Mouse (Mus musculus) erythroblast, adult 5-6 weeks (primary cell): ENCODE results near the gene Cep135. TPM values are rescaled to one million over a fixed set of nuclear protein-coding genes. Genes with fewer than 3 reads are reported as not detected.

Experiments
- ATAC-seq: replicated peaks from 2 replicates; pipeline ENCODE4 v1.8.0; 2016; ENCODE audit warnings: moderate number of reproducible peaks, mild to moderate bottlenecking, moderate TSS enrichment, inconsistent platforms; ENCODE audit not compliant: poor library complexity, low FRiP score, severe bottlenecking
- total RNA-seq, 2 experiments: library from RNA; stranded (forward) in 1 of 2; stranded (reverse) in 1 of 2; fragments of 150-400 nt in 1 of 2; fragments of 200-764, 138-1000 nt in 1 of 2; gene quantifications; 2 replicates each; pipeline versions ENCODE4 v1.2.3 to v1.2.4; 2015 to 2017; ENCODE audit warnings: low replicate concordance in 2 of 2

Cep135 gene
- 4.0 and 9.4 TPM in 2 replicates for total RNA-seq (2015; ENCODE audit: low replicate concordance)
- total RNA-seq (2017; ENCODE audit: low replicate concordance) = 13.7 and 15.8 TPM in 2 replicates

DNA sequence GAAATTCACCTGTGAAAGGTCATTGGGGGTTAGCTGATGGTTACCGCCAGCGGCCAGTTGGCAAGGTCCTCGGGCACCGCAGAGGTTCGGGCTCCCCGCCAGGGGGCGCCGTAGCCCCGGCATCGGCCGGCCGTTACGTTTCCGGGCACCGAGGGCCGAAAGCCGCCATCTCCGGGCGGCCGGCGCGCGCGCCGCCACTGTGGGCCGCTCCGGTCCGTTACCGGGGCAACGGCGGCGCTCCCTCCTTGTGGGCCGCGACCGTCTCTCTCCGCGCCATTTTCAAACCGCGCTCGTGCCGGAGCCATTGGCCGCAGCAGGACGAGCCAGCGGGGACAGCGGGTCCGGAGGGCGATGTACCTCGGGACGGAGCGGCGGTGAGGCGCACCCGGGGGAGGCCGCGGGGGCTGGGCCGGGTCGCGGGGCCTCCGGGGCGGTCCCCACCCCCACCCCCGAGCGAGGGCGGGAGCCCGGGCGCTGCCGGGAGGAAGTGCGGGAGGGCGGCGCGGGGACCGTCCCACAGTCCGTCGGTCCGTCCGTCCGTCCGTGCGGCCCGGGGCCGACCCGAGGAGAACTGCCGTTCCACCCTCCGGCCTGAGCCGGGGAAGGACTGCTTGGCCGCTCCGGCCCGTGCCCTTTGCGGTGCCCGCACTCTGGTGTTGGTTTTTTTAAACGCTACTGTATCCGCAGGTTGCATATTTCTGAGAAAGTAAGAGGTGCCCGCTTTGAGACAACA, at the start of gene Cep135:
TSS of gene Cep135 (plus strand) at position 148 of the 733 bp plus-strand sequence.
- ATAC-seq = peak; percentile 87

DNA sequence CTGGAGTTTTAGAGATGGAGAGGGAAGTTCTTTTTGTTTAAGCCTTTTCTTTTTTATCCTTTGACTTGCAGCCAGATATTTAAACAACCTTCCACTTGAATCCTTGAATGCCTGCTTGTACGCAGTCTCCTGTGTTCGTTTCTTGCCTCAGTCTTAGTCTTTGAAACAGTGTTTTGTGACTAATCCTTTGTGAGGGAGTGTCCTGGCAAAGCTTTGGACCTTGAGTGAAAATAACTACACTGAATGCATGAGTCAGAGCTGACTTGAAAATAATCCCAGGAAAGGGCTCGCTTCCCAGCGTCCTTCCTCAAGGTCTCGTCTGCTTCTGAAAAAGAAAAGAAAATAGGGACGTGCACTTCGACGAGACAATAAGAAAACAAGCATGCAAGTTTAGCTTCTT, 48.3 kb upstream of the Cep135 start:
- ATAC-seq = no peak

- no peak for ATAC-seq
These were observed 47.7 kb upstream of the Cep135 start for GRCm38 (mm10) chr5:76540842-76541241.

GRCm38 (mm10) chr5:76543200-76543599, 45.3 kb upstream of the Cep135 start:
- ATAC-seq = no peak

GRCm38 (mm10) chr5:76550426-76550825, 38.1 kb upstream of the Cep135 start:
- no peak for ATAC-seq

DNA sequence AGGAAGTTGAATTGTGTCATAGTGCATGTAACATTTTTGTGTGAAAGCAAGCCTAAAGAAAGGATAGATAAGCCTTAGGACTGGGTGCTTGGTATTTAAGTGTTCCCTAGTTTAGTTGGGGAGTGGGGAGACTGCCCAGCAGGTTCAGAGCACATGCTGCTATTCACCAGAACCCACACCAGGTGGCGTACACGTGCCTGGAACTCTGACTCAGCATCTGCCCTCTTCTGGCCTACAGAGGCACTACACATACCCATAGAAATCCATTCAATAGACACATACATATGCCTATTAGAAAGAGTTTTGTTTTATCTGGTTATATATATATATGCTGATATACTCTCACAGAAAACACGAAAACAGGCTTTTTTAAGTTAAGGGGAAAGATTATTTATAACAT, 23.2 kb upstream of the Cep135 start:
- peak; percentile 94 for ATAC-seq

DNA sequence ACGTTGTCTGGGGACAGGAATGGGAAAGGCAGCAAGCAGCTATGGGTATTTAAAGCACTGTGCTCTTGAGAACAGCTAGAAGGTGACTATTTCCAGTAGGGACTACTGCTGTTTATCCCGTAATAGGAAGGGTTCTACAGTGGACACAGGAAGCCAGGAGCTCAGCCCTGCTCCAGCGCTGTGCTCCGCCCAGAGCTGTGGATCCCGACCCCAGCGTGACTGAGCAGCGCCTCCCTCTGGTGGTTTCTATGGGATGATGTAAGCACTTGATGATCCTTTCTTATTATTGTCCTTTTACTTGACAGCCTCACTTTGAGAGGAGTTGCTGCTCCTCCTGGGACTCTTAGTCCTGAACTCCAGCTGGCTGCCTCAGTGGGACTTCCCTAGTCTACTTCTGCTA, 14.2 kb upstream of the Cep135 start:
- no peak for ATAC-seq

DNA sequence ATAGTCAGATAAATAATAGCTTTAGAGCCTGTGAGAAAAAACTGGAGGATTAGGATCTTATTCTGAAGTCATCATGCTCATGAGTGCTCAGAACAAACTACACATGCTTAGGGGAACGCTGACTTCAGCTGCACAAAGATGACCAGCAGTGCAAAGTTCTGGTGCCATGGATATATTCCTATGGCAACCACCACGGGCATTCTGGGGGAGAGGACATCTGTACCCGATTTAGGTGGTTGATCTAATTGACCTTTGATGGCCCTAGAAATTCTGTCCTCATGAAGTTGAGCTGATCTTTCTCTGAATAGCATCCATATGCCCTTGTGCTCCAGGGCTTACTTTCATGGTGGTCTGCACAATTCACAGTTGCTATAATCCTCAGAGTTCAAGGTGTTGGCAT, 11.5 kb upstream of the Cep135 start:
- no peak for ATAC-seq

DNA sequence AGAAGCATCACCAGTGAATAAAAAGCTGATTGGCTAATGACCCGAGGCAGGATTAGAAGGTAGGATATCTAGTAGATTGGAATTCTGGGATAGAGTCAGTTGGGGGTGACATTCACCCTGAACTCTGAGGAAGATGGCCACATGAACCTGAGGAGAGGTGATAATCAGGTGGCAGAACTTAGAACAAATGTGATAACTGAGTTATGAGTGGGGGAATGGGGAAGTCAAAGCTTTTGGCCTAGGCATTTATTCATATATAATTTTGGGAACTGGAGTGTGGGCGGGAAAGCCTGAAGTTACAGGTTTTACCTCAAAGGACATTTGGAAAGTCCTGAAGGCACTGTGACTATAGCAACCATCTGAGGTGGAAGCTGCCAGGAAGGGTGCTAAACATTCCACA, 3.1 kb upstream of the Cep135 start:
- ATAC-seq = no peak

DNA sequence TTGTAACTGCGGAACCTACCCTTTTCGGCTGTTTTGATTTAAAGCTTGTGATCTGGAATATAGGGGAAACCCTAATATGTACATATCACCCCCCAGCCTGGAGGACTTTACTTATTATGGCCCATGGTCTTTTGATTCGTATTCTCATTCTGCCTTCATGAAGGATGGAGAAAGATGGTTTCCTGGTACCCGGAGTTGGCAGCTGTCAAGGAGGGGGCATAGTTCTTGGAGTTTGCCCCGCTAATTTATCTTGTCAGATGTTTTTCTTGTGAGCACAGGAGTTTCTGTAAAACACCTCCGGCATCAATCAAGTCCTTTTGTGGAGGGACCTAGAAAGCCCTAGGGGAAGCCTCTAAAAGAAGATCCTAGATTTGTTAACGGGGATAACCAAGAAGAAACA, 813 bp downstream of the Cep135 start:
- ATAC-seq = peak; percentile 28

DNA sequence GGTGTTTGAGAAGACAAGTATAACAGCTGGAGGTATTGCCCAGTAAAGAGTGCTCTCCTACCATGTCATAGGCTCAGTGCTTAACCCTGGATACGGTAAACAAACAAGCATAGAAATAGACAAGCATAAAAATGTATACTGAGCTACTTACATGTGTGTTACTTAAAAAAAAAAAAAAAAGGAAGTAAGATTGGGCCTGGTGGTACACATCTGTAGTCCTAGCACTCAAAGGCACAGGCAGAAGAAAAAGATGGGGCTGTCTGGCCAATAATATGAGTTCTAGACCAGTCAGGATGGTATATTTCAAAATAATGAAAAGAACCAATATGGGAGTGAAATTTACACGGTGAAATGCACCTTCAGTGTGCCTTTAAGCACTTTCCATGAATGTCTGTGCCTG, 1.5 kb downstream of the Cep135 start:
- no peak for ATAC-seq

GRCm38 (mm10) chr5:76591885-76592284, 3.4 kb downstream of the Cep135 start:
- ATAC-seq = no peak

- no peak for ATAC-seq
These were observed 21.3 kb downstream of the Cep135 start for GRCm38 (mm10) chr5:76609702-76610370.

DNA sequence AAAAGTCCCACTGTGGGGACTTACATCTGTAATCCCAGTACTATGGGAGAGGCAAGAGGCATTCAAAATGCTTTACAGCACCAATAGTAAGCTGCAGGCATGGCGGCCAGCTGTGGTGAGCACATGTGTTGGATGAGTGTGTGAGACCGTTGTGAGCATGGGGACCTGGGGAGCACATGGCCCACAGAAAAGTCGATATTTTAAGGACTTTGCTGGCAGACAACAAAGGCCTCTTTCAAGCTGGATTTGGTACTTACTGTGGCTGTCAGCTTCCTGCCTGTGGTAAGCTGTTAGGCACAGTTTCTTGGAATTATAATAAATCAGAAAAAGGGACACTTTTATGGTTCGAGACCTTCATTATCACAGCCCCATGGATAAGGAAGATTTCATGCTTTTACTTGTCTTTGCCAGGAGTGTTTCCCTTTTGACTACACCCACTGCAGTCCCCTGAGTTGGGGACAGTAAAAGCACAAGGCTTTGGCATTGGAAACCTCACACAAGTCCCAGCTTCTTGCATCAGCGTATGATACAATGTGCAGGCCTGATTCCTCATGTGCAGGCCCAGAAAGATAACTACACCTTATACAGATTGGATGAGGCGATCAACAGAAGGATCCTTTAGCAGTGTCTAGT, 24.5 kb downstream of the Cep135 start:
- no peak for ATAC-seq

GRCm38 (mm10) chr5:76615276-76615675, 26.8 kb downstream of the Cep135 start:
- no peak for ATAC-seq

DNA sequence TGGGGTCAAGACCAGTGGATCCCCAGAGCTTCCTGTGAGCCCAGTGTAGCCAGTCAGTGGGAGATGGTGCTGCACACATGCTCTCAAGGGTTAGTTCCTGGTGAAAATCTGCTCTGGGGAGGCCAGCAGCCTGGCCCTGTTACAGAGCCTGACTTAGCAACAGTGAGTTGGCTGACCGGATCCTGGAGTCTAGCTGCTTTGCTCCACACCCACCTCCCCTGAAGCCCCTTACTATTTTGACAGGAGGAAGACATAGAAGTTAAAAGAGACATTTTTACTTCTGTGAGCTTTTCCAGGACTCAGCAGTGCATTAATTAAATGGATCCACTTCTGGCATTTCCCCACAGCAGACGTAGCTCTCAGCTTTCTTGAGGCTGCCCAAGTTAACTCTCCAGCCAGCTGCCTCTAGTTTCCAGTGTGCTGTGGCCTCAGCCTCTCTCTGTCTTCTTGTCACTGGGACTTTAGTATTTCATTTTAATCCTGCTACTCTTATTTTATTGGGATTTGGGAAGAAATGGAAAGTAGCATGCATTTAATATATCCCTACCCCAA, 27.8 kb downstream of the Cep135 start:
- ATAC-seq = no peak

DNA sequence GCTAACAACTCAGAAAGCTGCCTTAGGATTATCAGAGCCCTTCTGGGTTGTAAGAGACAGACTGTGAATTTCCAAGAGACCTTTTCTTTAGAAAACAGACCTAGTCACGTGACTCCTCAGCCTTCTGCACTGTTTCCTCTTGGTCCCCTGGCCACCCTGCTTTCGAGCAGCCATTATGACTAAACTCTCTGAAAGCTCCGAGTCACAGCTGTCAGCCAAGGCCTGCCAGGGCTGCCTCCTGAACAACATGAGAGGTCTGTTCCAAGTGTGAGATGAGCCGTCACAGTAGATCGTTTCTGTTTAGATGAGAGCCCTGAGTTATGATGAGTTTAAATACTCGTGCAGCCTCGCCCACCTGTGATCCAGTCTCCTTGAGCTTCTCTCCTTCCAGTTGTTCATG, 30.3 kb downstream of the Cep135 start:
- no peak for ATAC-seq

- no peak for ATAC-seq
These were observed 35.3 kb downstream of the Cep135 start for GRCm38 (mm10) chr5:76623759-76624158.

DNA sequence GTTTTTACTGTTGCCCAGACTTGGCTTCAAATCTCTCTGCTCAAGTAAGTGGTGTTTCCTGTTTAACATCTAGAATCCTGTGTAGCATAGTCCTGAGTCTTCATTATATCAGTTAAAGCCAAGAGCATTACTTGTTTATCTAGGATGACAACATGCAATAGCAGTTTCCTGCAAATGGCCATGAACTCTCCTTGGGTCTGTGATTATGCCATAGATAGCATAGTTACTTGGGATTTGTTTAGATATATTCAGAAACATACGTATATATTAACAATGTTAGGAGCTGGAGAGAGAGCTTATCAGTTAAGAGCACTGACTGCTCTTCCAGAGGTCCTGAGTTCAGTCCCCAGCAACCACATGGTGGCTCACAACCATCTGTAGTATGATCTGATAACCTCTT, 39.3 kb downstream of the Cep135 start:
- no peak for ATAC-seq

DNA sequence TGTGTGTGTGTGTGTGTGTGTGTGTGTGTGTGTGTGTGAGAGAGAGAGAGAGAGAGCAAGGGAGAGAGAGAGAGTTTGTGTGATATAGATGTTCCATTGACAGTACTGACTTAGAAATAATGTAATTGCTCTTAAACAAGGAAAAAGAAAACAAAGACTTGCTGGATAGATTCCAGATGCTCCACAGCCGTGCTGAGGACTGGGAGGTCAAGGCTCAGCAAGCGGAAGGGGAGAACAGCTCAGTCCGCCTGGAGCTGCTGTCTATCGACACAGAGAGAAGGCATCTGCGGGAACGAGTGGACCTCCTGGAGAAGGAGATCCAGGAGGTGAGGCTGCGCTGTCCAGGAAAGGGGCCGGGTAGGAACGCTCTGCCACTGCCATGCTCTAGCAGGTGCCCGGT, 45.5 kb downstream of the Cep135 start:
- no peak for ATAC-seq

GRCm38 (mm10) chr5:76635592-76635991, 47.1 kb downstream of the Cep135 start:
- no peak for ATAC-seq
